Mouse (Mus musculus): ENCODE measurements around the gene Tmem222. TPM values are rescaled to one million over a fixed set of nuclear protein-coding genes. Genes with fewer than 3 reads are reported as not detected.
A peak's percentile ranks its signal among the peaks of the same experiment; 100 is the strongest.

Tmem222 gene
- 45.1 and 51.8 TPM in 2 replicates for total RNA-seq (2012; rRNA removed)
- 10 to 100 TPM in 1 of 2 experiments, not detected in 1; 69.2 TPM for polyA plus RNA-seq (2012; ENCODE audit: insufficient read depth in 1 of 2, insufficient read length in 2 of 2, low read depth in 1 of 2, low replicate concordance in 2 of 2, missing spikeins in 1 of 2)

- Histone ChIP-seq H3K9me3 (replicated peaks; ENCODE audit: insufficient read depth, low read length) (no peaks in the 10 kb centered on the region), H3K9ac (ENCODE audit: control insufficient read depth, low read depth, low read length, poor library complexity, severe bottlenecking) (peak within 1 kb of the TSS; percentile 98), H3K4me3 (ENCODE audit: control insufficient read depth in 1 of 2, insufficient read depth in 1 of 2, low read depth in 2 of 2, low read length in 2 of 2) (peak within 1 kb of the TSS; percentile 86 to 99), H3K27me3 (ENCODE audit: control insufficient read depth in 1 of 2, insufficient read depth in 2 of 2, low read length in 2 of 2) (no peaks in the 10 kb centered on the region), H3K79me2 (ENCODE audit: control insufficient read depth, insufficient read depth, low read length, poor library complexity) (peaks cover 32% of the 10 kb centered on the region), H3K27ac (ENCODE audit: control insufficient read depth, low read depth, low read length) (peak within 1 kb of the TSS; percentile 93), H3K36me3 (ENCODE audit: control insufficient read depth in 1 of 2, insufficient read depth in 2 of 2, low read length in 2 of 2) (peaks cover 2 to 13% of the 10 kb centered on the region in 2 experiments; a peak in 3 of 4 replicates), H3K4me1 (ENCODE audit: control insufficient read depth in 1 of 2, insufficient read depth in 2 of 2, low read length in 2 of 2) (peaks cover 0 to 21% of the 10 kb centered on the region in 2 experiments; a peak in 3 of 4 replicates)
- peak; percentile 97 for DNase-seq (ENCODE audit: low read depth, low spot score)
- peak; percentile 97 for TF ChIP-seq HCFC1 (IDR thresholded peaks at IDR 0.05; ENCODE audit: low read depth, low read length)
- peak; percentile 77 for TF ChIP-seq NELFE (IDR thresholded peaks at IDR 0.05; ENCODE audit: low read depth, low read length)
- peak; percentile 90 for TF ChIP-seq TBP (IDR thresholded peaks at IDR 0.05; ENCODE audit: low read depth, low read length)
- TF ChIP-seq ETS1 (IDR thresholded peaks at IDR 0.05; ENCODE audit: low read depth, low read length), result peak; percentile 62
- TF ChIP-seq ZMIZ1 (IDR thresholded peaks at IDR 0.05; ENCODE audit: low read depth, low read length), result peak; percentile 80; the same call in 1 of the 2 replicates
- TF ChIP-seq POLR2A (IDR thresholded peaks at IDR 0.05; ENCODE audit: control insufficient read depth in 1 of 2, insufficient read depth in 1 of 2, low read depth in 1 of 2, low read length in 2 of 2, poor library complexity in 1 of 2), result peak; percentile 60 to 90
- TF ChIP-seq E2F4 (IDR thresholded peaks at IDR 0.05; ENCODE audit: borderline replicate concordance, low read depth, low read length), result peak; percentile 73; the same call in 1 of the 2 replicates
- TF ChIP-seq MEF2A (IDR thresholded peaks at IDR 0.05; ENCODE audit: extremely low read depth, insufficient replicate concordance, low read depth, low read length, poor library complexity, severe bottlenecking), result peak; percentile 64; the same call in 1 of the 2 replicates
- peak; percentile 49; the same call in 1 of the 2 replicates for TF ChIP-seq BHLHE40 (IDR thresholded peaks at IDR 0.05; ENCODE audit: borderline replicate concordance, low read depth, low read length)
- TF ChIP-seq CTCF (IDR thresholded peaks at IDR 0.05 in 2 of 3, conservative IDR thresholded peaks at IDR 0.05 in 1 of 3; ENCODE audit: control insufficient read depth in 1 of 3, insufficient read depth in 1 of 3, low read depth in 2 of 3, low read length in 3 of 3, poor library complexity in 1 of 3, severe bottlenecking in 1 of 3), result no peak
- TF ChIP-seq MAX (IDR thresholded peaks at IDR 0.05; ENCODE audit: low read length), result peak; percentile 40
- peak; percentile 91 for TF ChIP-seq ELF1 (IDR thresholded peaks at IDR 0.05; ENCODE audit: low read depth, low read length)
- no peak for TF ChIP-seq JUND (IDR thresholded peaks at IDR 0.05; ENCODE audit: low read depth, low read length)
- TF ChIP-seq MAZ (IDR thresholded peaks at IDR 0.05; ENCODE audit: low read depth, low read length), result peak; percentile 70; the same call in 1 of the 2 replicates
- no peak for TF ChIP-seq GABPA (IDR thresholded peaks at IDR 0.05; ENCODE audit: low read depth, low read length)
- no peak; the same call in 1 of the 2 replicates for TF ChIP-seq KAT2A (conservative IDR thresholded peaks at IDR 0.05; ENCODE audit: low read depth, low read length)
- TF ChIP-seq MYC (IDR thresholded peaks at IDR 0.05; ENCODE audit: low read depth, low read length), result 0 out of 2 replicates have a peak, but pooled peaks have one; percentile 49
- TF ChIP-seq USF1 (IDR thresholded peaks at IDR 0.05; ENCODE audit: low read depth, low read length), result no peak
- TF ChIP-seq POLR2AphosphoS5 (IDR thresholded peaks at IDR 0.05; ENCODE audit: borderline replicate concordance, low read depth, low read length), result peak; percentile 49; the same call in 1 of the 2 replicates
- TF ChIP-seq SMC3 (IDR thresholded peaks at IDR 0.05; ENCODE audit: low read depth, low read length), result no peak
- TF ChIP-seq RCOR1 (IDR thresholded peaks at IDR 0.05; ENCODE audit: low read depth, low read length), result 0 out of 2 replicates have a peak, but pooled peaks have one; percentile 3
- peak; percentile 48; the same call in 1 of the 2 replicates for TF ChIP-seq NRF1 (IDR thresholded peaks at IDR 0.05; ENCODE audit: insufficient read depth, low read depth, low read length, poor library complexity, severe bottlenecking)
- no peak; the same call in none of the 2 replicates for TF ChIP-seq MXI1 (IDR thresholded peaks at IDR 0.05; ENCODE audit: low read depth, low read length)
- TF ChIP-seq ZC3H11A (IDR thresholded peaks at IDR 0.05; ENCODE audit: low read depth, low read length), result no peak
- peak in 1 of 2 experiments; percentile 53; a peak in 1 of 4 replicates for TF ChIP-seq EP300 (IDR thresholded peaks at IDR 0.05; ENCODE audit: low read depth in 1 of 2, low read length in 2 of 2)
- peak; percentile 79 for TF ChIP-seq TCF12 (IDR thresholded peaks at IDR 0.05; ENCODE audit: low read depth, low read length)
- peak; percentile 92 for TF ChIP-seq SIN3A (IDR thresholded peaks at IDR 0.05; ENCODE audit: low read length)
- no peak for TF ChIP-seq GATA1 (IDR thresholded peaks at IDR 0.05; ENCODE audit: low read depth, low read length)
- TF ChIP-seq MAFK (IDR thresholded peaks at IDR 0.05; ENCODE audit: borderline replicate concordance, low read depth, low read length), result no peak
- peak; percentile 88 for TF ChIP-seq POLR2AphosphoS2 (IDR thresholded peaks at IDR 0.05; ENCODE audit: low read length)
Measured at GRCm38 (mm10) chr4:133277104-133278026, at the start of gene Tmem222. Tmem222 (minus strand) TSS chr4:133277792.
